Mouse (Mus musculus) spleen, postnatal 0 days (tissue): Measurements from ENCODE around the gene Sat2. TPM values are rescaled to one million over a fixed set of nuclear protein-coding genes. Genes with fewer than 3 reads are reported as not detected.

Experiments
- microRNA counts: library from miRNA; unstranded; fragments of <30 nt; microRNA quantifications from one replicate; lab custom pipeline; 2015
- polyA plus RNA-seq: library from polyadenylated mRNA; unstranded; fragments of >200 nt; fragmentation: Nextera tagmentation; extraction: Ambion mirVana; gene quantifications from 2 replicates; pipeline ENCODE4 v1.2.1, GENCODE M21; 2015

Gene Sat2
- polyA plus RNA-seq = 7.3 and 7.9 TPM in 2 replicates

DNA sequence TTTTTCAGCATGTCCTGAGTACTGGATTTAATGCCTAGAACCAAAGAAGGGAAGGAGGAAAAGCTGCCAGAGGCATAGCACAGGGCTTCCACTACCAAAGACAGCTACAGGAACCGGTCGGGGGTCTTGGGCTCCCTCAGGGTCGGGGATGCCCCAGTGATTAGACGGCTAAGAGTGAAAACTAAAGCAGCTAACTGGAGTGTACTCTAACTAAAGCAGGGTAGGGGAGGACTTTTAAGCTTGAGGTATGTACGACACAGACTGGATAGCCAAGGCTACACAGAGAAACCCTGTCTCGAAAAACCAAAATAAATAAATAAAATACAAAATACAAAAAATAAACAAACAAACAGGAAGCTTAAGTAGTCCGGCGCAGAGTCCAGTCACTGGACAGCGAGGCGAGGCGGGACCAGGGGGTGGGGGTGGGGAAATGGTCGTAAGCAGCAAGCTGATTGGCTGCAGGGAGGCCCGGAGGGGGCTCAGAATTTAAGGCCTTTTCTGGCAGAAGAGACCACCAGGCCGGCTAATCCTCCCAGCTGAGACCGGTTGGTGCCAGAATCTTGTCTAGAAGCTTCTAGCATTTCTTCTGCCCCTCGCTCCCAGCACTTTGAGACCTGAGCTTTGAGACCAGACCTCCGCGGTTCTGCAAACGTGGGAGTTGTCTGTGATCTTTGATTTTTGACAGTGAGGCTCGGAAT is at the start of gene Sat2:
TSS of gene Sat2 (plus strand) at position 454 of the 698 bp plus-strand sequence.

DNA sequence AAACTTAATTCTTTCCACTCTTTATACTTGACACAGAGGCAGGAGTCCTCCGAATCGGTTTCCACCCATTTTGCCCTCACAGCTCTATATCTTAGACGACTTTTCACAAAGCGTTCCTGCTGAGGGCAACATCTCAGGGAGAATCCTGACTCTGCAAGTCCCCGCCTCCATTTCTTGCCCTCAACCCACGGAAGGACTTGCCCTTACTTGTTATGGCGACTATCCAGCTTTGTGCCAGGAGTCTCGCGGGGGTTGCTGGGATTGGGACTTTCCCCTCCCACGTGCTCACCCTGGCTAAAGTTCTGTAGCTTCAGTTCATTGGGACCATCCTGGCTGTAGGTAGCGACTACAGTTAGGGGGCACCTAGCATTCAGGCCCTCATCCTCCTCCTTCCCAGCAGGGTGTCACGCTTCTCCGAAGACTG is 41.7 kb upstream of the Sat2 start, which contains the start of the genes Wrap53 and Trp53:
TSS of gene Wrap53 (minus strand) at position 165 of the 424 bp plus-strand sequence.
TSS of gene Trp53 (plus strand) at position 269 of the 424 bp plus-strand sequence.

DNA sequence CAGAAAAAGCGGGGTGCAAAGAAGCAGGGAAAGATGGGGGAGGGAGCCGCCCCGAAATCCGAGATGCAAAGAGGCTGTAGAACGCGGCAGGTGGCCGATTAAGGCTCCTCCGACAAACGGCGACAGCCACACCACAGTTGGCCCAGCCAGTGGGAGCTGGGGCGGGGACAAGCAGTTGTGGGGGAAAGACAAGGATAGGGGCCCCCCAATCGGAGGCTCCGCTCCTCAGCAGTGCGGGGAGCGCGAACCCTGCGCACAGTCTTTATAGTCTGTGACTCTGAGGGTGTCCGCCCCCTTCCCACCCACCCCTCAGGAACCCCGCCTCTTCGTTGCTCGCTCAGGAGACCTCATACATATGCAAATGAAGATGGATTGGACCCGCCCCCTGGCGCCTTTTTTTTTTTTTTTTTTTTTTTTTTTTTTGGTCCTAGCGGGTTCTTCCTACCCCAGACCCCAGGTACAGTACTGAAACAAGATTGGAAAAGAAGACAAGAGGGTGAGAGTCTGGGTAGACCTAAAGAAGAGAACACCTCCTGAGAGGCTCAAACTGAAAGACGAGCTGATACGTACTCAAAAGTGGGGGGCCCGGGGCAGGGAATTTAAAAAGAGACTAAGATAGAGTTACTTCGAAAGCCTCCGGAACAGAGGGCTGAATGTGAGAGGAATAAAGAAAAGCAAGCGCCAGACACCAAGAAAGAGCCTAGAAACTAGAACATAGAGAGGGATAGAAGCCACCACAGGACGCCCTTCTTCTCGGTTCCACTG is 15.9 kb upstream of the Sat2 start, which contains the start of gene Atp1b2:
TSS of gene Atp1b2 (minus strand) at position 217 of the 765 bp plus-strand sequence.

DNA sequence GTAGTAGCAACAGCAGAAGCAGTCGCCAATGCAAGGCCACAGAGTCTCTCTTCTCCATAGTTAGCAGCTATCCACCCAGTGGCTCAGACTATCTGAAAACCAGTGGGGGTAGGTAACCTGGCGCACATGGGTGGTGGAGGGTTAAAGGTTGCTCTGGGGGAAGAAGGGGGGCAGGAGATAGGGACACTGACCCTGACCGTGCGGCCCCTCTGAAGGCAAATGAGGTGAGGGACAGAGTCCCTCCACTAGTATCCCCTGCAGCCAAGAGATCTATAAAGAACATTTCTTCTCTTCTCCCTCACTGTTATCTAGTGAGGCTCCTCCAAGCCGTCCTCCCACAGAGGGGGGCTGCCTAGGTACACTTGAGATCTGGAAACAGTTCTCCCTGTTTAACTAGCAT is 4.0 kb upstream of the Sat2 start, which contains the start of gene Shbg:
TSS of gene Shbg (minus strand) at position 101 of the 400 bp plus-strand sequence.

DNA sequence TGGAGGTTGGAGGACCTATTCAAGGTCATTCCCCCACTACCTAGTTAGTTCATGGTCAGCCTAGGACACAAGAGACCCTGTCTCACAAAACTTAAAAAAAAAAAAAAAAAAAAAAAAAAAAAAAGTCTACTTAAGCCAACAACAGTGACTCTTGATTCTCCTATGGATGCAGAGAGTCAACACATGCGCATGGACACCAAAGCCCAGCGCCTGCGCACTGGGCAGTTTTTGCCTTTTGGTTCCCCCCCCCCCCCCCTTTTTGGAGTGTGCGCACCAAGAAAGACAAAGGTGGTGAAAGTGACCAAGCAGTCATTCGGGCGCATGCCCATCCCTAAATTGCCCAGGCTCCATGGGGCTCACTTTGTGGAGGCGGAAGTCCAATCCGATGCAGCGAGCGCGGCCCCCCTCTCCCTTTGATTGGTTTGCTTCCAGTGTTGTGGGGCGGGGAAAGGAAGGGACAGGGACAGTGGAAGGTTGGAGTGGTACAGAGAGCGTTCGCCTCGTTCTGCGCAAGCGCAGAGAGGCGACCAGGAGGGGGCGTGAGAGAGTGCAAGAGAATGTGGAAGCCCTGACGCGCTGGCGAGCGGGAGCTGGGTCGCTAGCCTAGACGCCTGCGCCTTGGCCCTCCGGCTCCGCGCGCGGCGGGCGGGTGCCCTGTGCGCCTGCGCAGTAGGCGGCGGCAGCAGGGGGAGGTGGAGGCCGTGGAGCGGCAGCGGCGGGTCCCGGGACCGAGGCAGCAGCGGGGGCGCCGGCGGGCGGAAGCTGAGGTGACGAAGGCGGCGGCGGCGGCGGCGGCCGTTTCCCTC is 10.7 kb downstream of the Sat2 start, which contains the start of gene Fxr2:
TSS of gene Fxr2 (plus strand) at position 707 of the 806 bp plus-strand sequence.

DNA sequence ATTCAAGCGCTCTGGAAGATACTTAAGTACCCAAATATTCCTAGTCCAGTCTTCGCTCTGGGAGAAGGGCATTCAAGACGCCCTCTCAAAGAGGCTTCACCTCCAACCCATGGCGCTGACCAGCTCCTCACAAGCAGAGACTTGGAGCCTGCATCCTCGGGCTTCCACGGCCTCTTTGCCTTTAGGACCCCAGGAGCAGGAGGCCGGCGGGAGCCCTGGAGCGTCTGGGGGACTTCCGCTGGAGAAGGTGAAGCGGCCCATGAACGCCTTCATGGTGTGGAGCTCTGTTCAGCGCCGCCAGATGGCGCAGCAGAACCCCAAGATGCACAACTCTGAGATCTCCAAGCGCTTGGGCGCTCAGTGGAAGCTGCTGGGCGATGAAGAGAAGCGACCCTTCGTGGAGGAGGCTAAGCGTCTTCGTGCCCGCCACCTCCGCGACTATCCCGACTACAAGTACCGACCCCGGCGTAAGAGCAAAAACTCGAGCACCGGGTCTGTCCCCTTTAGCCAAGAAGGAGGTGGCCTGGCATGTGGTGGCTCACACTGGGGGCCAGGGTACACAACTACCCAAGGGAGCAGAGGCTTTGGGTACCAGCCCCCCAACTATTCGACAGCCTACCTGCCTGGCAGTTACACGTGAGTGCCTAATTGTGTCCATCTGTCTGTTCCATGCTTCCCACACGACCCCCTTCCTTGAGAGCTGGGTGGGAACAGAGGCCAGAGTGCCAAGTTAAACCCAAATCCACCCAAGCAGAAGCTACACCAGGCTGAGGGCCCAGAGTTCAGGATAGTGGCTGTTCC is 33.6 kb downstream of the Sat2 start, which contains the start of gene Sox15:
TSS of gene Sox15 (plus strand) at position 51 of the 801 bp plus-strand sequence.

DNA sequence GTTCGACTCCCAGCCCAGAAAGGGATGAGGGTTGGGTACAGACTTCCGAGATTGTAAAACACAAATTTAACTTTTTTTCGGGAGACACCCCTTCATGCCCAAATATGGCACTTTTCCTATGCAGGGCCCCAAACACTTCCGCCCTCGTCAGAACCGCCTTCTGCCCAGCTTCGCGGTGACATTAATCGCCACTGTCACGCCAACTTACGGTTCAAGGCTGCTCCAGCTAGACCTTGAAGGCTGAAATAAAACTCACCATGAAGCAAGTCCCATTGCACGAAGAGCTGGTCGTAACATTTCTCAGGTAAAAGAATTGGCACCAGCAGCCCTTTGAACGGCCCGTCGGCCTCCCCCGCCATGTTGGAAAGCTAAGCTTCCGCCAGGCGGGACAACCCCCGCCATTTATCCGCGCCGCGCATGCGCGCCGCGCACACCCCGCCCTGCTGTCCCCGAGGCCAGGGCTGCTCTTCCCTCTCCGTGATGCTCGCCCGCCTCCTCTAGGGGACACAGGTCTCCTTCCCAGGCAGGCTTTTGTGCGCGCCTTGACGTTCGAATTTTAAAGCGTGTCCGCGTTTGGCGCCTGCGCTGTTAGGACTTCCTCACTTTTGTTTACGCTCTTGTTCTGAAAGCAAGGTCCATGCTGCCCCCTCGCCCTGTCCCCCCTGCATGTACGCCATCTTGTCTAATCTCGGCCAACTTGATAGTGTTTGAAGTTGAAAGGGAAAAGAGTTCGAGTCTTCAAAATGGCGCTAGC is 40.6 kb downstream of the Sat2 start, which contains the start of gene Mpdu1:
TSS of gene Mpdu1 (minus strand) at position 430 of the 754 bp plus-strand sequence.

DNA sequence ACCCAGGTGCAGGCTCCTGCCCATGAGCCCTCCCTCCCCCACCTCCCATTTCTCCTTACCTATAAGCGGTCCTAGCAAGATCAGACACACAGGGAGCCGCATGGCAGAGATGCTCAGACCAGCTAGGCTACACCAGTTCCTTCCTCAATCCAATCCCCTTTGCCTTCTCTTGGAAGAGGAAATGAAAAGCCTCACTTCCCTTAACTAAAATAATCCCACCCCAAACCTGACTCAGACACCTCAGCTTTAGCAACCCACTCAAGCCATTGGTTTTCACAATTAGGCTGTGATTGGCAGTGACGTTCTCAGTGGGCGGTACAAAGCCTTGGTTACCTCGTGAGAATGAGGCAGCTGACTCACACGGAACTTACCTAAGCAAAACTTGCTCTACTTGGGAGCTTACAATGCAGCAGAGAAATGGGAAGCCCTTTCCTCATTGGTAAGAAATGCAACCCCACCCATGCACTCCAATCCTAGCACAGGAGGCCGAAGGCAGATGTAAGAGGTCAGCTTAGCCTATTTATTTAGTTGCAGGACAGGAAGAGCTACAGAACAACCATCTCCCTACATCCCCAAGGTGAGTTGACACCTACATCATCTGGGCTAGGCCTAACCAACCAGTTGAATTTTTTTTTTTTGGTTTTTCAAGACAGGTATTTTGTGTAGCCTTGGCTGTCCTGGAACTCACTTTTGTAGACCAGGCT is 44.3 kb downstream of the Sat2 start, which contains the start of gene Cd68:
TSS of gene Cd68 (minus strand) at position 193 of the 704 bp plus-strand sequence.

DNA sequence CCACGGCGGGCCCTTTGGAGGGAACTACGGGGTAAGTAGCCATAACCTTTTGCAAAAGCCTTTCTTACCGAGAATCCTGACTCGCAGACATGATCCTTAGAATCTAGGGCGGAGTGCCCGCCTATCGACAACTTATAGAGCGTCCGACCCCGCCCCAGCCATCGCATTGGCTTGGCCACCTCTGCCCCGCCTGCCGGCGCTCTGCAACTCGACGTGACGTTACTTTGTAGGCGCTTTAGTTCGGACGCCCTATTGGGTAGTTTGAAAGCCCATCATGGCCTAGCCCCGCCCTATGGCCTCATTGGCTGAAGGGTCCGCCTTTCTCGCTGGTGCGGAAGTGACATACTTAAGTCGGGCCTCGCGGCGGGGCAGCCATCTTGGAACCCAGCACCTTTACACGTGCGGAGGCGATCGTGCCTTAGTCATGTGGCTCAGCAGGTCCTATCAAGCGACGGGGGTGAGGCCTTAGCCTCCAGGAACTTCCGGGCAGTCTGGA is 50.4 kb downstream of the Sat2 start, which contains the start of gene Eif4a1:
TSS of gene Eif4a1 (minus strand) at position 213 of the 496 bp plus-strand sequence.

MicroRNA genes within 50 kb of the gene (microRNA counts, 519-probe panel; counts per million panel counts)
- 88.3 counts per million for microRNA mmu-miR-1934 (lab: Ali Mortazavi, UCI)
- microRNA mmu-miR-467f (lab: Ali Mortazavi, UCI) = 5,369 counts per million, percentile 39 among the panel's probes with 10 or more counts

Other genes starting within 250 kb of the Sat2 start
- gene Naa38, start 226.5 kb upstream of the Sat2 start, polyA plus RNA-seq = 115 and 122 TPM in 2 replicates
- gene Cyb5d1, start 226.4 kb upstream of the Sat2 start, polyA plus RNA-seq = 8.1 and 10.1 TPM in 2 replicates
- gene Tmem88, start 223.8 kb upstream of the Sat2 start, polyA plus RNA-seq = 25.2 and 29.9 TPM in 2 replicates
- 12.5 and 16.9 TPM in 2 replicates for gene Kdm6b, start 208.3 kb upstream of the Sat2 start, polyA plus RNA-seq
- gene Dnah2, start 72.9 kb upstream of the Sat2 start, polyA plus RNA-seq = 0.06 and 0.21 TPM in 2 replicates
- gene Efnb3, start 61.8 kb upstream of the Sat2 start, polyA plus RNA-seq = 1.1 and 1.8 TPM in 2 replicates
- gene Wrap53, start 41.8 kb upstream of the Sat2 start, polyA plus RNA-seq = 19.3 and 21.3 TPM in 2 replicates
- 80.6 and 88.9 TPM in 2 replicates for gene Trp53, start 41.7 kb upstream of the Sat2 start, polyA plus RNA-seq
- gene Atp1b2, start 16.1 kb upstream of the Sat2 start, polyA plus RNA-seq = 20.4 and 20.8 TPM in 2 replicates
- not detected in 2 replicates for gene Shbg, start 4.1 kb upstream of the Sat2 start, polyA plus RNA-seq
- 11.5 and 12.6 TPM in 2 replicates for gene Fxr2, start 11.0 kb downstream of the Sat2 start, polyA plus RNA-seq
- gene Sox15, start 33.3 kb downstream of the Sat2 start, polyA plus RNA-seq = 0.19 and 0.25 TPM in 2 replicates
- gene Mpdu1, start 40.6 kb downstream of the Sat2 start, polyA plus RNA-seq = 44.5 and 46.1 TPM in 2 replicates
- gene Cd68, start 44.1 kb downstream of the Sat2 start, polyA plus RNA-seq = 25.2 and 39.1 TPM in 2 replicates
- gene Eif4a1, start 50.4 kb downstream of the Sat2 start, polyA plus RNA-seq = 272 and 275 TPM in 2 replicates
- 37.0 and 38.4 TPM in 2 replicates for gene Senp3, start 60.1 kb downstream of the Sat2 start, polyA plus RNA-seq
- 0.64 and 0.78 TPM in 2 replicates for gene Tnfsf13, start 63.8 kb downstream of the Sat2 start, polyA plus RNA-seq
- 4.4 and 5.2 TPM in 2 replicates for gene Tnfsf12, start 73.8 kb downstream of the Sat2 start, polyA plus RNA-seq
- gene Tnfsfm13, start 74.1 kb downstream of the Sat2 start, polyA plus RNA-seq = 2.1 and 2.8 TPM in 2 replicates
- 15.2 and 15.8 TPM in 2 replicates for gene Polr2a, start 136.6 kb downstream of the Sat2 start, polyA plus RNA-seq
- gene Slc35g3, start 139.9 kb downstream of the Sat2 start, polyA plus RNA-seq = 0.07 and 0.08 TPM in 2 replicates
- 1.3 and 1.9 TPM in 2 replicates for gene Zbtb4, start 143.9 kb downstream of the Sat2 start, polyA plus RNA-seq
- 0.99 and 1.5 TPM in 2 replicates for gene Chrnb1, start 173.9 kb downstream of the Sat2 start, polyA plus RNA-seq
- 0.33 and 0.36 TPM in 2 replicates for gene Fgf11, start 179.8 kb downstream of the Sat2 start, polyA plus RNA-seq
- gene Tmem102, start 183.6 kb downstream of the Sat2 start, polyA plus RNA-seq = 0.30 and 0.68 TPM in 2 replicates
- not detected in 2 replicates for gene Gm39566, start 193.3 kb downstream of the Sat2 start, polyA plus RNA-seq
- not detected in 2 replicates for gene Spem2, start 196.4 kb downstream of the Sat2 start, polyA plus RNA-seq
- gene Spem1, start 200.2 kb downstream of the Sat2 start, polyA plus RNA-seq = 0.12 TPM in 1 of 2 replicates, not detected in the other
- 2.6 and 3.1 TPM in 2 replicates for gene Nlgn2, start 215.8 kb downstream of the Sat2 start, polyA plus RNA-seq
- gene Tmem256, start 216.5 kb downstream of the Sat2 start, polyA plus RNA-seq = 337 and 343 TPM in 2 replicates
- 45.7 and 56.8 TPM in 2 replicates for gene Plscr3, start 224.4 kb downstream of the Sat2 start, polyA plus RNA-seq
- 0.56 and 0.91 TPM in 2 replicates for gene Tnk1, start 236.7 kb downstream of the Sat2 start, polyA plus RNA-seq